Mouse (Mus musculus) brain, adult 2 months (tissue): ENCODE measurements around the gene Fgd1.
A peak's percentile ranks its signal among the peaks of the same experiment; 100 is the strongest.

Source experiments
- DNase-seq: peaks from one replicate; pipeline ENCODE4 v3.0.0; 2011; ENCODE audit warnings: low read depth, low spot score

The Fgd1 gene

DNA sequence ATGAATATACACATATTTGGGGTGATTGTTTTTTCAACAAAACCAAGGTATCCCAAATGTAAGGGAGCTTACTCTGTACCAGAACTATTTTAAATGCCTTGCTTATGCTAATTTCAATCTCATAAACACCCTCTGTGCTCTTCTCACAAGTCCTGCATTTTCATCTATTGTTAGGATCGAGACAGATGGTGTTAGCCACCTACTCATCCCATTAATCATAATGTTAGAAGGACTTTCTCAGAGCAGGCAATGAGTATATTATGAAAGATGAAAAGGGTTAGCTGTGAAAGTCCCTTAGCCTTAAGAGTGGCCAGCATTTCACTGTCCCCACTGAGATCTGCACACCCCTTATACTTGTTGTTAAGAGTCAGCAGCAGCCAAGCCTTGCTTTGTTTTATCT is 41.5 kb downstream of the Fgd1 start:
- peak; percentile 66 for DNase-seq

DNA sequence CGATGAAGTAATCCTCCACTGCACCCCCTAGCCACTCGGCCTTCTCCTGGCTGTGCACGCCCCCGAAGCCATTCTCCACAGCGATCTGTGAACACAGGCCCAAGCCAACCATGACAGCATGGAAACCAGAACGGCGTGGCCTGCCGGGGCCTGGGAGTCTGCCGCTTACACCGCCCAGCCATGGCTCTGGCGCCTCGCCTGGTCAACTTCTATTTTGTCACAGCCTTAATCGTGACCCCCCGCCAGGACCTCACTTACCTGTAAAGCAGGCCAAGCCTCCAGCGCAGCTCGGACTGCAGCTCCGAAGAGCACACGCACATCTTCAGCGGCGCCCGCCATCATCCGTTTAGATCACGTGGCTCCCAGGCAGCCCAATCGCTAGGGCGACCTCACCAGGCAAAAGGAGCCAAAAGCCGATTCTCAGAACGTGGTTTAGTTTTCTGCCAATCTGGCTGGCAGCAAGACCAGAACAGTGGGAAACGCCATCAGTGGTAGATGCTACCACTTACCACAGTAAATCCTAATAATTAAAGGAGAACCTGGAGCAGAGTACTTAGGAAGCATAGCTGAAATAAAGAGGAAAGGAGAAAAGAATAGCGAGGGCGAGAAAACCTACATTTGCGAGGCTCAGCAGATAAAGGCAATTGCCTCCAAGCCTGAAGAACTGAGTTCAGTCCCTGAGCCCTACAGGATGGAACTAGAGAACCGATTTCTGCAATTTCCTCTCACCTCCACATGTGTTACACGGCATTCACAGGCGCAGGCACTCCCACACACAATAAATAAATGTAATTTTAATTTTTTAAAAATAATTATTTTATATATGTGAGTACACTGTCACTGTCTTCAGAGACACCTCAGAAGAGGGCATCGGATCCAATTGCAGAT is 50.5 kb downstream of the Fgd1 start, which contains the start of gene Tsr2:
TSS of gene Tsr2 (minus strand) at position 373 of the 888 bp plus-strand sequence.
- DNase-seq = peak; percentile 94

DNA sequence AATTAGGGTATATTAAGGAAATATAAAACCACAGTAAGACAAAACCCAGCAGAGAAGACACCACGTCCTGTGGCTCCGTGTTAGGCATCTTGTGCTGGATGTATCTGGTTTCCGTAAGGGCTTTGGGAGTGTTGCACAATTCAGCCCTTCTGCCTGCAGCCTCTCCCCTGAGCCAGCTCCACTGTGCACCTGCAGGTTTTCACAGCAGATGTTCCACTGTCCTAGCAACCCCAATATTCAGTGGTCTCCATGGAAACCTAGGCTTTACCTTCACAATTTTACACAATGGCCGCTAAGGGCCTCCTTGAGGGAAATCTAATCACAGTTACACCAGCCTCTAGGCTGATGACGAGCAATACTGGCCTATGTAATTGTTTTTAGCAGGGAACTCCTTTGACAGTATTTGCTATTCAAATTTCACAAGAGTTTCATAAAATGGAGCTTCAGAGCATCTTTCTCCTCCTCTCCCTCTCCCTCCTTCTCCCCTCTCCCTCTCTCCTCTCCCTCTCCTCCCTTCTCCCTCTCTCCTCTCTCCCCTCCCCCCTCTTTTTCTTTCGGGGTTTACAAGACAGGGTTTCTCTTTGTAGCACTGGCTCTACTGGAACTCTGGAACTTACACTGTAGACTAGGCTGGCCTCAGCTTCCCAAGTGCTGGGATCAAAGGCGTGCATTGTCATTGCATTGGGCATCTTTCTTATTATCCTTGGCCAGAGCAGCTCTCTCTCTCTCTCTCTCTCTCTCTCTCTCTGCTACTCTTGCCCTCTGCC is 61.5 kb downstream of the Fgd1 start:
- DNase-seq = peak; percentile 34

DNA sequence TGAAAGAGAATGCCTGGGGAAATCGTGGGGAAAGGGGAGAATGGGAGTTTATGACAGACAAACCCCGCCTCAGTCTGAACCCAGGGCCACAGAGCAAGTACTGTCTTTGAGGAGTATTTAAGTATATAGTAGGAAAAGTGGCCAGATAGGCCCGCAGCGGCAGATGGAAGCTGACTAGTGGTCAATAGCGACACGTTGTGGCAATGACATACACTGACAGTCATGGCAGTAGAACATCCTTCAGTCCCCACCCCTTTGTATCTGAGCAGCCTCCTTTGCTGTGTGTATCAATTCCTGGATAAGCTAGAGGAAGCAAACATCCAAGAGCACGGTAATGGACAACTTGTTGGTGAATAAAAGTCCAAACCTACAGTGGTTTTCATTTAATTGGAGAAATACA is 70.8 kb downstream of the Fgd1 start:
- DNase-seq = peak; percentile 65

DNA sequence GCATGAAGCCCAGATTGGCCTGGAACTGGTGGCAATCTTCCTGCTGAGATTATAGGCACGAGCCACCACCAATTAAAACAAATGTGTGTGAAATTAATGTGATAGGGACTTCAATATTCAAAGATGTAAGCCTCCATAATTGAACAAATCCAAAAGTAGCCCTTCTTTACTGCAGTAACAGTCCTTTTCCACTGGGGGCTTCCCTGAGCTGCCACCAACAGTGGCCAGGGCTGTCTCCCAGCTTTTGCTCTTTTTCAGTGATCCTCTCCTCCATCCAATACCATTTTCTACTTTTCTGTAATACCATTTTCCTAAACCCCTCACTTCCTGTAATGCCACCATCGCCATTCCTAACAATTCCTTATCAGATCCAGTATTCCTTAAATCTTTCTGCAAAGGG is 71.5 kb downstream of the Fgd1 start:
- DNase-seq = peak; percentile 15

DNA sequence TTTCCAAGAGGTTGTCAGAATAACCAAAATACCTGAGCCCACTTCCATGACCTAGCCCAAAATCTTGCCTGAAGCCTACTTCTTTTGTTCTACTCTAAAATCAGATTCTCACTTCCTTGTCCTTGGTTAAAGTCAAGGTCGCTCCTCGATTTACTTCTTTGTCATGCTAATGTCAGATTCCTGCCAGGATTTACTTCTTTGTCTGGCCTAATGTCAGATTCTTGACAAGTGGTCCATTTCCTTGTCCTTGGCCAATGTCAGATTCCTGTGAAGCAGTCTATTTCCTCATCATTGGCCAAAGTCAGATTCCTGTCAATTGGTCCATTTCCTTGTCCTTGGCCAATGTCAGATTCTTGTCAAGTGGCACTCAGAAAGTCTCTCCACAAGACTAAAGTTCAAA is 78.0 kb downstream of the Fgd1 start:
- DNase-seq = no peak

DNA sequence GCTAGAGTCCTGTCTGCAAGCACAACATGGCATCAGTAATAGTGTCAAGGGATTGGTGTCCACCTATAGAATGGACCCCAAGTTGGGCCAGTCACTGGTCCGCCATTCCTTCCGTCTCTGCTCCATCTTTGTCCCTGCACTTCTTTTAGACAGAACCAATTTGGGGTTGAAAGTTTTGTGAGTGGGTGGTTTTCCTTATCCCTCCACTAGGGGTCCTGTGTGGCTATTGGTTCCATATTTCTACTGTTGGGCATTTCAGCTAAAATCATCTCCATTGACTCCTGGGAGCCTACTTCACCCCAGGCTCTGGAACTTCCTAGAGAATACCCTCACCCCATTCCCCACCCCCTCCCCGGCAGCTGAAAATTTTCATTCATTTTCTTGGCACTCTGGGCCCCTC is 84.5 kb downstream of the Fgd1 start:
- DNase-seq = no peak

DNA sequence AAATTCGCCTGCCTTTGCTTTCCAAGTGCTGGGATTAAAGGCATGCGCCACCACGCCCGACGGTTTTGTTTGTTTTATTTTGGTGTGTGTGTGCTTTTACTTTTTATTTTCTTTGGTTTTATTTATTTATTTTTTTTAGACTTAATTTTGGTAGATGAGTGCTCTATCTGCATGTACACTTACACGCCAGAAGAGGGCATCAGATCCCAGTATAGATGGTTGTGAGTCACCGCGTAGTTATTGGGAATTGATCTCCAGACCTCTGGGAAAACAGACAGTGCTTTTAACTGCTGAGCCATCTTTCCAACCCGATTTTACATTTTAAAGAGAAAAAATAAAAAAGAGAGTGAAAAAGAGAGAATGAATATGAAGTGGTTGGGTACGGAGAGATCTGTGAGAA is 86.8 kb downstream of the Fgd1 start:
- DNase-seq = peak; percentile 25
